Mouse (Mus musculus) hindbrain, embryonic 11.5 days (tissue): ENCODE measurements at regions not wholly inside any gene's neighbourhood (a gene's known extent, or its start where the extent isn't known, plus 50 kb on each side); places are given as distances from the start of the nearest gene placed in this dataset.
A peak's percentile ranks its signal among the peaks of the same experiment; 100 is the strongest.

Experiments
- ATAC-seq: fragments of 200-750 bp; cut with Nextera tagmentation; 2 replicates; pipeline ENCODE4 v1.8.0; 2017; ENCODE audit warnings: mild to moderate bottlenecking, moderate TSS enrichment, moderate library complexity; ENCODE audit not compliant: low FRiP score
- DNase-seq: peaks from one replicate; pipeline ENCODE4 v3.0.0-alpha.2; 2015; ENCODE audit warnings: low spot score
- H3K27ac ChIP-seq: fragments of 300-500 bp; sonication (generic); 2 replicates; pipeline ENCODE4 v1.5.1; 2014; ENCODE audit warnings: mild to moderate bottlenecking, low read depth, low read length
- H3K27me3 ChIP-seq: fragments of 300-500 bp; sonication (generic); 2 replicates; pipeline ENCODE4 v1.6.1; 2014; ENCODE audit warnings: mild to moderate bottlenecking, low read length, moderate library complexity, mixed read lengths; ENCODE audit not compliant: control insufficient read depth, insufficient read depth
- H3K36me3 ChIP-seq: fragments of 300-500 bp; sonication (generic); 2 replicates; pipeline ENCODE4 v1.6.1; 2014; ENCODE audit warnings: mild to moderate bottlenecking, low read length, moderate library complexity, mixed read lengths; ENCODE audit not compliant: control insufficient read depth, insufficient read depth
- H3K4me1 ChIP-seq: fragments of 300-500 bp; sonication (generic); replicated peaks from 2 replicates; pipeline ENCODE4 v1.6.1; 2014; ENCODE audit warnings: low read length, mixed read lengths; ENCODE audit not compliant: control insufficient read depth, insufficient read depth
- H3K4me2 ChIP-seq: fragments of 300-500 bp; sonication (generic); replicated peaks from 2 replicates; pipeline ENCODE4 v1.6.1; 2014; ENCODE audit warnings: mild to moderate bottlenecking, low read depth, low read length
- H3K4me3 ChIP-seq: fragments of 300-500 bp; sonication (generic); 2 replicates; pipeline ENCODE4 v1.5.1; 2014; ENCODE audit warnings: low read depth, low read length
- H3K9ac ChIP-seq: fragments of 300-500 bp; sonication (generic); 2 replicates; pipeline ENCODE4 v1.6.1; 2014; ENCODE audit warnings: low read depth, low read length
- H3K9me3 ChIP-seq: fragments of 300-500 bp; sonication (generic); 2 replicates; pipeline ENCODE4 v1.6.1; 2016; ENCODE audit warnings: low read length; ENCODE audit not compliant: control insufficient read depth
- WGBS: fragments of 180-500 bp; shearing (Covaris S2); extraction: QIAGEN DNeasy Blood & Tissue Kit; methylation state at CpG from one replicate; pipeline ENCODE4 v1.1.7; 2014; 5-methylcytosine and 5-hydroxymethylcytosine counted together

DNA sequence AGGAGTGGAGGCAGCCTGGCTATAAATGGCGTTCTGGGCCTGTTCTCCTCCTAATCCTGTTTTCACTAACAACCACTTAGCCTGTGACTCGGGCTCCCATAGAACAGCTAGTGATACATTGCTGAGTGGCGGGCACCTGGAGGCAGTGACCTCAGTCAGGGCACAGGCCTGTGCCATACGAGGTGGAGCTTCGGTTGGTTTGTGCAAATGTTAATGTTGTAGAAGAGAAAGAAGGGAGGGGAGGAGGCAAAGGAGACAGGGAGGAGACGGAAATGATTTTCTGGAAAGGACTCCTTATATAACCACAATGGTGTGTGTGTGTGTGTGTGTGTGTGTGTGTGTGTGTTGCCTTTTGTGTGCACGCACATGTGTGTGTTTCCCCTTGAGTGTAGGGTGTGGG, 148.4 kb downstream of the Cd83 start:
- WGBS, result 72% methylated on average over 7 of the region's 7 CpGs

DNA sequence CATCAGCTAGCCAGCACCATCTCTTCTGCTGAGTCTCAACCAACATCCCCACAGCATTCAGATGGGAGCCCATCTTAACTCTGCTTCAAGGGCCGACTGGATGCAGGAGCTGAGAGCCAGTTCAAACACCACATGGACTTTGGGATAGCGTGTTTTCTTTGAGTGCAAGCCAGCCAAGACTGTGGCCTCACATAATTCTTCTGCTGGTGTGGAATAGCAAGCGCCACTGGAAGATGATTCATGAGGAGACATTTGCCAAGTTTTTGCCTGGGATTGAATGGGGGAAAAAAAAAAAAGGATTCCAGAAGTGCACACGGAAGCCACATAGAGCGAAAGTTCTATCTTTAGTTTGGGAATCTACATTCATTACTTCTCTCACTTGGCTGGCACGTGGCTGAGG, 150.7 kb downstream of the Cd83 start:
- no peak for ATAC-seq
- DNase-seq, result no peak
- Histone ChIP-seq H3K4me2 (no peak overlapping the region), H3K4me1 (no peaks in the 10 kb centered on the region; the same call in 1 of the 2 replicates), H3K27me3 (no peaks in the 10 kb centered on the region), H3K4me3 (no peak overlapping the region), H3K9me3 (no peaks in the 10 kb centered on the region), H3K27ac (no peak overlapping the region), H3K9ac (no peak overlapping the region), H3K36me3 (no peaks in the 10 kb centered on the region)
- WGBS, result 93% methylated on average over 6 of the region's 6 CpGs

More for the DNA sequence above, 148.4 kb downstream of the Cd83 start:
- no peak overlapping the region for H3K4me2 ChIP-seq
- no peaks in the 10 kb centered on the region for H3K36me3 ChIP-seq
- ATAC-seq (no peak), DNase-seq (no peak)
- no peak overlapping the region for H3K4me3 ChIP-seq
- no peak overlapping the region for H3K9ac ChIP-seq
- no peak overlapping the region for H3K27ac ChIP-seq
- H3K4me1 ChIP-seq, result no peaks in the 10 kb centered on the region; the same call in 1 of the 2 replicates
- H3K27me3 ChIP-seq, result no peaks in the 10 kb centered on the region
- H3K9me3 ChIP-seq, result no peaks in the 10 kb centered on the region

DNA sequence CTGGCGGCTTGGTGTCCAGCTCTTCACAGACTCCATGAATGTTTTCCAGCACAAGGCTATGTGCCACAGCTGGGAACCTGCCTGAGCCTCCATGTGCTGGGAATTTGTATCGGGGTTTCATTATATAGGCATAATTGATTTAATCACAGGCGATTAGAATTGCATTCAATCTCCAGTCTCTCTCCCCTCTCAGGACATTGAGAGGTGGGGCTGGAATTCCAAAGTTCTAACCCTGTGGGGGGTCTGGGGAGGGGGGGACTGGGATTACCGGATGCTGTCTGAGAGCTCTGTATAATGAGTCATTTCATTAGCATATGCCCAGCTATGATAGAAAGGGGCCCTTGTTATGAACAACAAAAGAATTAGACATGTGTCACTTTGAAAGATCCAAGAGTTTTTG, 151.9 kb downstream of the Cd83 start:
- peak; percentile 65 for DNase-seq
- Histone ChIP-seq H3K4me2 (no peak overlapping the region), H3K4me1 (no peaks in the 10 kb centered on the region; the same call in 1 of the 2 replicates), H3K27ac (no peak overlapping the region), H3K4me3 (no peak overlapping the region), H3K36me3 (no peaks in the 10 kb centered on the region), H3K9ac (no peak overlapping the region), H3K9me3 (no peaks in the 10 kb centered on the region), H3K27me3 (no peaks in the 10 kb centered on the region)
- 30% methylated on average over 4 of the region's 4 CpGs for WGBS
- ATAC-seq, result peak; percentile 71

DNA sequence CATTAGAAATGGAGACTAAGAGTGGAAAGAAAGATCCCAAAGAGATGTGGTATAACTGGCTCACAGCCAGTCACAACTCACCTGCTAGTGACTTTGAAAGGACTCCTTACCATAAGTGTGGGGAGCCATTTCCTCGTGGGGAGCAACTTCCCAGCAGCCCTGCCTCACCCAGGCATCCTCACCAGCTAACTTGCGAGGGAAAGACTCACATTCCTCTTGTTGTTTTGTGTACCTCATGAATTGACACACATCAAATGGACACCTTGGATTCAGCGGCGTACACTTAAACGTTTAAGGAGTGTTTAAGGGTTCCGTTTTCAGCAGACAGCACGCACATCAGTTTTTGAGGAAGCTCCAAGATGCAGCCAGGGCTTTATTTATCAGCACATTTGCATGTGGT, 154.0 kb downstream of the Cd83 start:
- no peak for ATAC-seq
- Histone ChIP-seq H3K36me3 (no peaks in the 10 kb centered on the region), H3K4me2 (no peak overlapping the region), H3K27ac (no peak overlapping the region), H3K9me3 (no peaks in the 10 kb centered on the region), H3K4me3 (no peak overlapping the region), H3K9ac (no peak overlapping the region), H3K27me3 (no peaks in the 10 kb centered on the region), H3K4me1 (no peaks in the 10 kb centered on the region; the same call in 1 of the 2 replicates)
- 86% methylated on average over 7 of the region's 7 CpGs for WGBS
- DNase-seq, result no peak

DNA sequence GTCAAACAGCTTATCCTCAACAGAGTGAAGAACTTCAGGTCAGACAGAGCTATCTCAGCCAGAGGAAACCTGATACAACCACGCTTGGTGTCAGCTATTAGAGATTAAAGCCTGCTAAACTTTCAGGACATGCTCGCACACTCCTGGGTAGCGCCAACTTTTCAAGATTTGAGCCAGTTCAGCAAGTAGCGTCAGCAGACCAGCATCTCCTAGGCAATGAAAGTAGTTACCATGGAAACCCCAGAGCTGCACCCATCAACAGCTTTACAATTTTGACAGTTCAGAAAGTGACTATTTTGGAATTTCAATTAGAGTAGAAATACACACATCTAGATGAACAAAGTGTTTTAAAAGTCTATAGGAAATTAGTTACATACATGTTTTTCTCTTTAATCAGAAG, 154.8 kb downstream of the Cd83 start:
- Histone ChIP-seq H3K27ac (no peak overlapping the region), H3K9ac (no peak overlapping the region), H3K36me3 (no peaks in the 10 kb centered on the region), H3K4me2 (no peak overlapping the region), H3K4me3 (no peak overlapping the region), H3K27me3 (no peaks in the 10 kb centered on the region), H3K9me3 (no peaks in the 10 kb centered on the region), H3K4me1 (no peaks in the 10 kb centered on the region; the same call in 1 of the 2 replicates)
- ATAC-seq, result no peak
- WGBS, result 53% methylated on average over 4 of the region's 4 CpGs
- no peak for DNase-seq

DNA sequence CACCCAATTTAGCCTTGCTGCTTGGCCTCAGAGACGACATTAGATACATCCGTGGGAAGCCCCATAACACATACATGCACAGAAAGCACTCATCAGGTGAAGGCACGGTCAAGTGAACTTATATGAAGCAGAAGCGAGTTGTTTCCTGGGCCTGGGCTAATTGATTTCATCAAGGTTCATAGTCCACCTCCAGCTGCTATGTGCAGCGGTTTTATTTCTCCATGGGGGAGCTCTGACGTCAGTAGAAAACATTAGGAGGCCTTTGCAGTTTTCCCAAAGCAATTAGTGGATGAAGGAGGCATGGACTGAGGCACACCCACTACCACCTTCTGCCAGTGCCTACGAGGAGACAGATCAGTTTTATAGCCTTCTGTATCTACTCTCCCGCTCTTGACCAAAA, 157.2 kb downstream of the Cd83 start:
- Histone ChIP-seq H3K27ac (no peak overlapping the region), H3K9me3 (no peaks in the 10 kb centered on the region), H3K9ac (no peak overlapping the region), H3K36me3 (no peaks in the 10 kb centered on the region), H3K4me1 (no peaks in the 10 kb centered on the region), H3K27me3 (no peaks in the 10 kb centered on the region), H3K4me2 (no peak overlapping the region), H3K4me3 (no peak overlapping the region)
- DNase-seq (no peak), ATAC-seq (no peak)
- WGBS, result 81% methylated on average over 8 of the region's 8 CpGs

DNA sequence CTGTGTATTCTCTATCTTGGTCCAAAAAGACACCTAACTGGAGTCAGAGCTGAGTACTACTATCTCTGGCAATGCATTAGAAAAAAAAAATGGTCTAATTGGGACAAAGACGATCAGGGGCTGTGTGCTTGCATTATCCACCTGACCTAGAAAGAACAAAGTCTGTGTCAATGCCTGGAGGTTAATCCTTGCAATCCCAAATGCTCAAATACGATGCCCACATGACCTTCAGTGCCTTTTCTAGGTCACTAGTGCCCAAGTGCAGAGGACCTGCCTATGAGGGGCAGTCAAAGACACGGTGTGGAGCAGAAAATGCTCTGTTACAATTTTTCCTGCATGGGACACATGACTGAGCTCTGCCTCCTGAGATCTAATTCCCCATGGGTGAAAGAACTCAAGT, 164.0 kb downstream of the Cd83 start:
- no peak overlapping the region for H3K27ac ChIP-seq
- H3K4me3 ChIP-seq, result no peak overlapping the region
- H3K9me3 ChIP-seq, result no peaks in the 10 kb centered on the region
- no peaks in the 10 kb centered on the region for H3K4me1 ChIP-seq
- no peak overlapping the region for H3K9ac ChIP-seq
- H3K4me2 ChIP-seq, result no peak overlapping the region
- no peaks in the 10 kb centered on the region for H3K36me3 ChIP-seq
- no peak for DNase-seq
- 82% methylated on average over 3 of the region's 3 CpGs for WGBS
- H3K27me3 ChIP-seq, result no peaks in the 10 kb centered on the region
- ATAC-seq, result no peak

- H3K27me3 ChIP-seq, result no peaks in the 10 kb centered on the region
- 71% methylated on average over 15 of the region's 15 CpGs for WGBS
- no peaks in the 10 kb centered on the region for H3K4me1 ChIP-seq
- H3K27ac ChIP-seq, result no peak overlapping the region
- no peak overlapping the region for H3K9ac ChIP-seq
- no peaks in the 10 kb centered on the region for H3K9me3 ChIP-seq
- DNase-seq (peak; percentile 12), ATAC-seq (no peak)
- no peaks in the 10 kb centered on the region for H3K36me3 ChIP-seq
- H3K4me3 ChIP-seq, result no peak overlapping the region
- no peak overlapping the region for H3K4me2 ChIP-seq
Measured at GRCm38 (mm10) chr13:43949740-43950643, 165.4 kb downstream of the Cd83 start.

GRCm38 (mm10) chr13:43952491-43952890, 167.9 kb downstream of the Cd83 start:
- H3K4me1 ChIP-seq, result no peaks in the 10 kb centered on the region
- DNase-seq, result no peak
- no peaks in the 10 kb centered on the region for H3K9me3 ChIP-seq
- no peak for ATAC-seq
- H3K27me3 ChIP-seq, result no peaks in the 10 kb centered on the region
- no peak overlapping the region for H3K9ac ChIP-seq
- H3K4me3 ChIP-seq, result no peak overlapping the region
- 80% methylated on average over 4 of the region's 4 CpGs for WGBS
- H3K27ac ChIP-seq, result no peak overlapping the region
- no peak overlapping the region for H3K4me2 ChIP-seq
- no peaks in the 10 kb centered on the region for H3K36me3 ChIP-seq
